Mouse (Mus musculus) frontal cortex, postnatal 14 days (tissue): ENCODE measurements at regions not wholly inside any gene's neighbourhood (a gene's known extent, or its start where the extent isn't known, plus 50 kb on each side); places are given as distances from the start of the nearest gene placed in this dataset.

Source experiments
- DNase-seq, 2 experiments: peaks; one replicate each; pipeline ENCODE4 v3.0.0; 2022; ENCODE audit warnings: low spot score in 2 of 2

DNA sequence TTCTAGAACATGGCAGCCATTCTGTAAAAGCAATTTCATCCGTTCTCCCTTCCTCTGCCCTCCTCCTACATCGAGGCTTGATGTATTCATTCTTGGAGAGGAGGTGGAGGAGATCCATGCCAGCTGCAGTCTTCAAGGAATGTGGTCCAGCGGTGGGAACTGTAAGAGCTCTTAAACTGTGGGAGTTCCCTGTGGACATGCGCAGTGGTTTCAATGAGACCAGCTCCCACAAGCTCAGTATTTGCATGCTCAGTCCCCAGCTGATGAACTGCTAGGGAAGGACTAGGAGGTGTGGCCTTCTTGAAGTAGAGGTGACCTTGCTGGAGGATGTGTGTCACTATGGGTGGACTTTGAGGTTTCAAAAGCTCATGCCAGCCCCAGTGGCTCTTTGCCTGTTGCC, 163.7 kb upstream of the Ctnnb1 start:
- DNase-seq: no peak

DNA sequence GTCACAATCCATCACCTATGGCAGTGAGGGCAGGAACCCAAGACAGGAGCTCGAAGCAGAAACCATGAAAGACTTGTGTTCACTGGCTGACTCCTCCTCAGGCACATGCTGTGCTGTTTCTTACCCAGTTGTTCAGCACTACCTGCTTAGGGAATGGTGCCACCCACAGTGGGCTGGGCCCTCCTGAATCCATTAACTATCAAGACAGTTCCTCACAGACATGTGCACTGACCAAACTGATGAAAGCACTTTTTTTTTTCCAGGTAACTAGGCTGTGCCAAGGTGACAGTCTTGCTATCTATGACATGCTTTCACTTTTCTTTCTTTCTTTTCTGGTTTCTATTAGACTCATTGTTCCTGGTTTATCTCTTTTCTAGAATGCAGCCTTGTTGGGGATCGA, 162.1 kb upstream of the Ctnnb1 start:
- DNase-seq: no peak

DNA sequence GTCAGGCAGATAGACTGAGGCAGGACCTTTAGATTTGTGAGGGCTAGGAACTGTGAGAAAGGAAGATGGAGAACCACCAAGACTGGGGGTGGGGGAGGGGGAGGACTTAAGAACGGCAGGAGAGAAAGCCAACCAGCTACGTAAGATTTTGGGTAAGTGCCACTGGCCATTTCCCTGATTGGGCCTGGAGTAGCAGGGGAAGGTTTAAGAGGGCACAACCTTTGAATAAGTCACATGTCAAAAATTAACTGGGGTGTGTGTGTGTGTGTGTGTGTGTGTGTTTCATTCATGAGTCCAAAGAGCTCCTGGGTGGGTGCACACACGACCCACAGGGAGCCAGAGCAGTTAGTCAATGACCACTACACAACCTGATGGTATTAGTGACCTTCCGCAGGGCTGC, 161.6 kb upstream of the Ctnnb1 start:
- DNase-seq: no peak

DNA sequence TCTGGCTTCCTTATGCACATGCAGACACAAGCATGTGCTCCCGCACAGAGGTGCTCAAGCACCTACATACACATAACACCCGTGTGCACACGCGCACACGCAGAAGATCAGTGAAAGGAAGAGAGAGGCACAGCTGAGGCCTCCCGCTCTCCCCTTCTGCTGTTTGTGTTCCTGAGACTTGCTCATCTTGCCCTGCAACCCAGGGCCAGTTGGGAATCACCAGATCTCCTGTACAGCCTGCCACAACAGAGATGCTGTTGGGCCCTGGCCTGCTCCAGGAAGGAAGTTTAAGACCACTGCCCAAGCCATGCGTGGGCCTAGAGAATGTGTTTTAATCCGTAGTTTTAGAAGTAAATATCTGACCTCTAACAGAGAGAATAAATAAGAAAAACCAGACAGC, 160.0 kb upstream of the Ctnnb1 start:
- DNase-seq: no peak

DNA sequence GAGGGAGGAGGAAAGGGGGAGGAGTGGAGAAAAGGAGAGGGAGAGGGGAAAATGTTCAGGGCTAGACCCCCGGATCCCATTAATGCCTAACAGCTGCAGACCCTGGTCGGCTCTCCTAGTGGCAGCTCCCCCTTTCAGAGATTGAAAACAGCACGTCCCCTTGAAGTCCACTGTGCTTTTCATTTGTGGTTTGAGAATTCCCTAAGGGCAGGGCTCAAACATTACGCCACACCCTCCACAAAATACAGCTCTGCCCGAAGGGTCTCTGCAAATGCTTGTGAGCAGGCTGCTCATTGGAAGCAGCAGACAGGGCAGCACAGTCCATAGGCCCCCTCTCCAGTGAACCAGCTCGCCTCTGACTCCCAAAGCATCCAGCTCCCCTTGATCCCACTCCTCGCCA, 159.3 kb upstream of the Ctnnb1 start:
- DNase-seq: no peak

DNA sequence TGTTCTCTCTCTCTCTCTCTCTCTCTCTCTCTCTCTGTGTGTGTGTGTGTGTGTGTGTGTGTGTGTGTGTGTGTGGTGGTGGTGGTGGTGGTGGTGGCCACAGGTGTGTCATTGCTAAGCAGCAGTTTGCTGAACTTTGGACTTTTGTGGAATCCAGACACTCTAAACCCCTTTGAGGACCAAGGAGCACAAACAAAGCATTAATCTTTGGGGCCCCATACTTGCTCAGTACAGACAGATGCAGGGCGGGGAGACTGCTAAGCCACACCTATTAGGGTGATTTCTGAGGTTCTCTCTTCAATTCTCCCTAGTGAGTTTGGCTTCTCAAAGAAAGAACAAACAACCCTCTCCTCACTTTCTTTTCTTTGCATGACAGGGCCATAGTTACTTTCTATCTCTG, 158.1 kb upstream of the Ctnnb1 start:
- no peak for DNase-seq

DNA sequence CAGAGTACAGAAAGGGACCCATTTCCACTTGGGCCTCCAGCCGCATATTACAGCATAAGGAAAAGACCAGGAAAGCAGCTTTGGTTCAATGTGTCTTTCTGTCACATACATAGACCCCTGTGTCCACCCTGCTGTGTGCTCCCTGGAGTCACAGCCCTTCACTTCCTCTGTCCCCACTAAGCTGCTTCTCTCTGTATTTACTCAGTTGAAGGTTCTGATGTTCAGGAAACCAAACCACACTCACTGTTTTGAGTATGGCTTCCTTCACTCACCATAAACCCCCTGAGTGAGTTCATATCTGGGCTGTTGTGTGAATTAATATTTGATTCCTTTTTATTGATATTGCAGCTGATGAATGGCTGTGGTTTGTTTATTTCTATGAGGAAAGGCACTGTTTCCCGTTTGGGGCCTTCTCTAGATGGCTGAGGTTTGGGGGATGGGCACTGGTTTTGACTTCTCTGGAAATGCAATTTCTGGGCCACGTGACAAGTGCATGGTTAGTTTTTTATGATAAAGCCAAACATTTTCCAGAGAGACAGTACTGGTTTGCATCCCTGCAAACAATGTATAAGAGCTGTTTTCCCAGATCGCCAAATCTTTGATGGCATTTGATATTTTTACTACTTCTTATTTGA, 157.0 kb upstream of the Ctnnb1 start:
- DNase-seq: no peak

DNA sequence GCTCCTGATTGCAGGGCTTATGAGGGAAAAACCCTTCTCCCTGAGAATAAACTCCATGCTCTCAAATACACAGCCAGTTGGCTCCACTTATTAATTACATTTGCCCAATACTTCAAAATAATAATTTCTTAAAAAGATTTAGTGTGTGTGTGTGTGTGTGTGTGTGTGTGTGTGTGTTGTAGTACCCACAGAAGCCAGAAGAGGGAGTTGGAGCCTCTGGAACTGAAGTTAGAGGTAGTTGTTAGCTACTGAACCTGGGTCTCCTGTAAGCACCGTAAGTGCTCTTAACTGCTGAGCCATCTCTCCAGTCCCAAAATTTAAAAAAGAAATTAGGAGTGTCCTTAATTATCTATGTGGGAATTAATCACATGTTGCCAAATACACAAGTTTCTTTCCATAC, 154.8 kb upstream of the Ctnnb1 start:
- DNase-seq: no peak

DNA sequence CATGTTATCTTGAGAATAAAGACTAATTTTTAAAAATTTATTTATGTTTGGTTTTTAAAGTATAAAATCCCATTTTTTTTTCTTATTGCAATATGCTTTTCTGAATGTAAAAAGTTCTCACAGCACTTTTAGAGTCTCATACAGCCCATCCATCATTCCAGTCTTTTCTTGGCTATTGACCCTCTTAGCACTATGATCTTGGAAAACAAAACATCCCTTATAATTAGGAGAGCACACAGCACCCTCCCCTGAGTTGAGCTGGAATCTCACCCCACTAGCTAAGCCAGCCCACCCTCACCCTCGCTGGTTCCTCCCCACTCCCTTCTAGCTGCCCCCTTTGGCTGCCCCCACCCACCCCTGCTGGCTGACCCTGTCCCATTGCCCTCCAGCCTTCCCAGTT, 154.2 kb upstream of the Ctnnb1 start:
- no peak for DNase-seq

DNA sequence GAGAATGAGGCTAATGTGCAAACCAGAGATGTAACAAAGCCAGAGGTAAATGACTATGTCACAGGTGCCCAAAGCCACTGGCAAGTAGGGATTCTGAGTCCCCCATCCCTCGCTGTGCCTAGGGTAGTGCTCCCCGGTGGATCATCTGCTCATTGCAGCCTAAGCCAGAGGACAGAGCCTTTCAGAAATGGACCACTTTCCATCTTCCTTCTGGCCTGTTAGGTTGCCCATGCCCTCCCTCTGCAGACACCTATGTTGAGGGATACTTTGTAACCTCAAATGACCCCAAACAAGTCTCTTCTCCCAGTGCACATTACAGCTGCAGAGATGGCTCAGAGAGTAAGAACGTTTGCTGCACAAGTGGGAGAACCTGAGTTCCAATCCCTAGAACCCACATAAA, 153.3 kb upstream of the Ctnnb1 start:
- DNase-seq: no peak

DNA sequence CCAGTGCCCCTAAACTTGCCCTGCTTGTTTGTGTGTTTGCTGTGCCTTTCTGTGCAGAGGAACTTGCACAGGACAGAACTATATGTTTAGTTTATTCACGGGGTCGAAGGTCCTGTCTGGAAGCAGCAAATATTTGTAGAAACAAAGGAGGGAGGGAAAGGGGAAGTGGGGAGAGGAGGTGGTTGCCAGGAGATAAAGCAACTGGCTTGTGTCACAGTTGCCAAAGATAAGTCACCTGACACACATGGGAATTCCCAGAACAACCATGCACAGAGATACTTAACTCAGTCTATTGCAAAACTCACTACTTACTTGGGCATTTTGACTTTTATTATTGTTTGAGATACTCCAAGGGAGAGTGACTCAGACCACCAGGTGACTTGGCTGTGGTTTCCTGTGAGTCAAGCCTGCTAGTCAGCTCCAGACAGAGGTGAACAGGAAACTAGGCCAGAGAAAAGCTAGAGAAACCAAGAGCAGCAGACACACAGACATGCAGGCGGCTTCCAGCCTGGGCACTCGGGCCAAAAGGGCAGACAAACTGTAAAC, 152.5 kb upstream of the Ctnnb1 start:
- no peak for DNase-seq

DNA sequence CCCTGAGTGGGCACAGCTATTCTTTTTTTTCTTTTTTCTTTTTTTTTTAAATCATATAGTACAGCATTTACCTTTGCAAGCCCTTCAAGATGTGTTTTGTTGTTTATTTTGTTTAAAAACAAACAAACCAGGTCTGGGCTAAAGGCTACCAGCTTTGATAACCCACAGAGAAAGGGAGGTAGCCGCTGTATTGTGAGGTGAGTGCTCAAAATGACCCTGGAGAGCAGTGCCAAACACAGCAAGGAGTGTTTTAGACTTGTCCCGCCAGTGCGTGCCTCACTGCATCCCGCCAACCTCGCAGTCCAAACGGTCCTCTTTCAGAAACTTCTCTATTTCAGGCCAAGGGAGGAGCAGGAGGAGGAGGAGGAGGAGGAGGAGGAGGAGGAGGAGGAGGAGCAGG, 152.0 kb upstream of the Ctnnb1 start:
- DNase-seq: no peak

DNA sequence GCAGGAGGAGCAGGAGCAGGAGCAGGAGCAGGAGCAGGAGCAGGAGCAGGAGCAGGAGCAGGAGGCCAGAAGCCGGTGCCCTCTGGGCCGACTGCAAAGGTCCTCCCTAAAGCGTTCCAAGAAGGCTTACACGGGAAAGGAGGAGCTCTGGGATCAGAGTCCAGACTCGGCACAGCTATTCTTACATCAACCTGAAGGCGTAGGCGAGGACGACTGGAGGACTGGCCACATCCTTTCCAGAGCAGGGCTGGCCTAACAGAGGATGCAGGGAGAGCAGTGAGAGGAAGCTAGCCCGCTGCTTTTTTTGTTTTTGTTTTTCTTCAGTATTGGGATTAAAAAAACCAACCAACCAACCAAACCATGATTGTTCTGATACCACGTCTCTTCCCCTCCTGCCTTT, 151.5 kb upstream of the Ctnnb1 start:
- DNase-seq: no peak

DNA sequence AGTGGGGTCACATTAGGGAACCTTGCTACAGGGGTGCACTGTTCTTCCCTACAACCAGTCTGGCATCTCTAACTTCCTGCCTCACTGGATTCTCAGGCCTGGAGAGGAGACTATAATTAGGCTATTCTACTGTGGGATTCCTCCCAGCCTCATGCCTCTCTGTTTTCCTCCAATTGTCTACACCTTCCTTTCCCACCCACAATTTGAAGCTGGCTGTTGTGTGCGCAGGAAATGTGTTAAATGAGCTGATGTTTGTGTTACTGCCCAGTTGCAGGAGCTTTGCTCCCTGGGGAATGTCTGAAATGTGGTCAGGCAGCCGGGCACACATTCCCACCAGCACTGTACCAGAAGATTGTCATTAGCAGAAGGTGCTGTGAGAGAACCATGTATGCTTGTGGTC, 150.6 kb upstream of the Ctnnb1 start:
- DNase-seq: no peak

DNA sequence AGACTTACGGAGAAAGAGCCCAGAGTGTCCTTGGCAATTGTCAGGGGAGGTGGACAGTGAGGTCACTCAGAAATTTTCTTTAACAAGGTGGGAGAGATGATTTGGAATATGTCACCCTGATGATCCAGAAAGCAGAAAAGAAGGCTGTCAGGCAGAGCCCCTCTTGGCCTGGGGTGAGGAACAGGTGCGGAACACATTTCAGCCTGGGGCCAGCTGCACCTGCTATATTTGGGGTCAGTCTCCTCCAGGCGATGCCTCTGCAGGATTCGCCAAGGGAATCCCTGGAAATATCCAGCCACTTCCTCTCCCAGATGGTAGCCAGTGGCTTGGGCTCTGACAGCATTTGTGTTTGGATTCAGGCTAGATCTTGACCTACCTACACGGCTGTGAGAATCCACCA, 134.8 kb upstream of the Ctnnb1 start:
- no peak for DNase-seq

DNA sequence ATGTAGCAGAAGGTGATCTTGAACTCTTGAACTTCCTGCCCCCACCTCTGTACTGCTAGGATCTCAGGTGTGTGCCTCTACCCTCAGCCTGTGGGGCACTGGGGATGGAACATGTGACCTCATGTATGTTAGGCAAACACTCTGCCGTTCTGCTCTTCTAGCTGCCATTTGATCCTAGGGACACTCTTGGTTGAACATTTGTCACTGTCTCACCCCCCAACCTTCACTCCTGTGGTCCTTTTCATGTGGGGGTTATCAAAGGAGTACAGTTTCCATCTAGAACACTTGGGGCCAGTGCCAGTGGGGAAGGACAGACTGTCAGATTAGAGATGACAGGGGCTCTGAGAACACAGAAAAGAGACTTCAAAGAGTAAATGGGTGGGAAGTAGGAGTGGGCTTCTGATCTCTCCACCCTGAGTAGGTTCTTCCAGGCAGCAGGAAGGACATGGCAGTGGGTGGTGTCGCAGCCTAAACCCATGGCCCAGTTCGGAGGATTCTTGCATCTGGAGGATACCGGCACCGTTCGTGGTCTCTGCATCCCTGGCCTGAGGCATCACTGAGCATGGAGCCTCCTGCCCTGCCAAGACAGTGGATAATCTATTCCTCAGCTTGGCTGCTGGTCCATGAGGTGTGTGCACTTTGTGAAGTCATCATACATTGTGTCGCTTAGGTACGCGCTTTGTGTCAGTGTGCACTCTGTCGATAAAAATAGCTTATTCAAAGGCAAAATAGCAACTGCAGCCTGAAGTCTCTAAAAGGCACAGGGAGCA, 132.7 kb upstream of the Ctnnb1 start:
- DNase-seq: no peak

DNA sequence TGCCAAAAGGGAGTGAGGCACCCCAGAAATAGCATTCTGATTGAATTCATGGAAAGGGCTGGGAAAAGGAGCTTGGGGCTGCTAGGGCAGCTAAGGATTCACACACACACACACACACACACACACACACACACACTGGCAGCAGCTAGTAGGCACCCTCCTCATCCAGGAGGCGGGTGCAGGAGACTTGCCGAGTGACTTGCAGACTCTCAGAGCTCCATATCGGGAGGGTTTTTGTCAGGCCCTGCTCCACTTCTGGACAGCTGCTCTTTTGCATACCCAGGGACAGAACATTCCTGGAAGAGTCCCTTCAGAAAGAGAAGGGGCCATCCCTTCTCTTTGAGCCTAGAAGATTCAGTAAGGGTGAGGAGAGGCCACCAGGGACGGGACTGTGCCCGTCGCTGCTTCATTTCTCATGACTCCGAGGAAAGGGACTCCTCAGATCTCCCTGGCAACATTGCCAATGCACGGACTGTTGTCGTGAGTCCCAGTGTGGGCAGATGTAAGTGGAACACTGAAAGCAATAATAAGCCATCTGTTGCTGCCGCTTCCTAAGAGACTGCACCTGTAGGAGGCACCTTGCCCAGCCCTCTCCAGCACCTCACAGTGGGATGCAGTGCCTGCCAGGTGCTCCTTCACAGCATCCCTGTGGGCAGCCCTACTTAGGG, 130.9 kb upstream of the Ctnnb1 start:
- peak; percentile 35 to 39 for DNase-seq

DNA sequence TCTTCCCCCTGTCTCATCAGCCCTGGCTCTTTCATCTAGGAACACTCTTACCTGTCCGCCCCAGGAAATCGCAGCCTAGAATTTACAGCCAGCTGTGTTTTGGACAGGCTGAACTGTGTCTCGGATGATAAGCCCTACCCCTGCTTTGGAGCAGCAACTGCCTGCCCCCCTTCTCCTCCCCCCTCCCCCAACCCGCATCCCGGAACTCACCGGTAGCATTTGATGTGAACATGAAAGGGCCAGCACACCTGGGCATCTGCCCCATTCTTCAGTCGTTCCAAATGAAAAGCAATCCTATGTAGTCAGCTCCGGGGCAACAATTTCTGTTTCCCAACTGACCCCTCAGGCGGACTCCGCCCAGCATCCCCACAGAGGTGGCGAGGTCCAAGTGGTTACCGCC, 130.1 kb upstream of the Ctnnb1 start:
- no peak for DNase-seq

DNA sequence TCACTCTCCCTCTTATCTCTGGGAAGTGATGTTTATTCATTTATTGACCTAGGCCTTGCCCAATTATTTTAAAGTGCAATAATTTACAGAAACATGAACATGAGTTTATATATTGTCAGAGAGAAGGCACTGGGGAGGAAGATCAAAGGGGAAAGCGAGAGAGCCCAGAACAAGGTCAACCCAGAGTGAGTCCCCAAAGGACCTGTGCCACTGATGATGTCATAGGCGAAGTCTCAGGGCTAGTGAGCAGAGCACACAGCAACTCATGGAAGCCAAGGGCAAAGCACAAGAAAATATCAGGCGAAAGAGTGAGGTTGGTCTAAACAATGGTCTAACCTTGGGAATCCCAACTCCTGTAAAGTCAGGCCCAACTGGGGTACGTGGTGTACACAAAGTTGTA, 126.4 kb upstream of the Ctnnb1 start:
- no peak for DNase-seq

DNA sequence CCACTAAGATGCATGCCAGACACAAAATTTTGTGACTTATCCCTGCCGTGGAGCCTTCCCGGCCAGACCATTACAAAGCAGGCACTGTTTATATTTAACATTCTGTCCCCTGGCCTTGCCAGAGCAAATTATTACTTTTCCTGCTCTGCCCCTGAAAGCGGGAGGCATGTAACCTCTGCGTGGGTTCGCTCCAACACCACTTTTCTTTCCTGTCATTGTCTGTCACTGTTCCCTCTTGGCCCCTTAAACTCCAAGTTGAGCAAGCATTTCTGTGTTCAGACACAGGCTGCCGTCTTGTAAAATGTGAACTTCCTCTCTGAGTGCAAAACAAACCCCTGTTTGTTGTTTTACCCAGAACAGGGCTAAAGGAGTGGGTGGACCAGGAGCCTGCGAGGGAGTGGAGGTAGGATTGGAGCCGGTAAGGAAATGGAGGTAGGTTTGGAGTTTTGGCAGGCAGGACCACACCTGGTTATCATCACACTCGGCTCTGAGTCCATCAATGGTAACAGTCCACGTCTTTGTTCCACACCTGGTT, 124.2 kb upstream of the Ctnnb1 start:
- DNase-seq: no peak

DNA sequence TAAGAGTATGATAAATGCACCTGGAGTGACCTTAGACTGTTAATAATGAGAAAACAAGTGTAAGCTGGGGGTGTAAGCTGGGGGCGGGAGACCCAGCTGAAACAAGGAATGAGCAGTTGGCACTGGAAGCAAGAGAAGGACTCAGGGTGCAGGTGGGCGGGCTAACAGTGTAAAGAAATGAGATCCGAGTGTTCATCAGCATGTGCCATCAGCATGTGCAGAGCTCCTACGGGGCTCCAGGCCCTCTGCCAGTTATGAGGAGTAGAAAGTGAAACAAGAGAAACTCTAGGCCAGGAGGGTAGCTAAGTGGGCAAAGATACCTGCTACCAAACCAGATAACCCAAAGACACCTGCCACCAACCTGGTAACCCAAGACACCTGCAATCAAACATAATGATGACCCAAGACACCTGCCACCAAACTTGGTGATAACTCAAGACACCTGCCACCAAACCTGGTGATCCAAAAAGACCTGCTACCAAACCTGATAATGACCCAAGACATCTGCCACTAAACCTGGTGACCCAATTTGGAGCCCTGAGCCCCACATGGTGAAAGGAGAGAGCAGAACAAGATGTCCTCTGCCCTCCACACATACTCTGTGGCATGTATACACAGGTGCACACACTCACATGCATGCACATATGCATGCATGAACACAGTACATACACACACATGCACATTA, 120.1 kb upstream of the Ctnnb1 start:
- no peak for DNase-seq

DNA sequence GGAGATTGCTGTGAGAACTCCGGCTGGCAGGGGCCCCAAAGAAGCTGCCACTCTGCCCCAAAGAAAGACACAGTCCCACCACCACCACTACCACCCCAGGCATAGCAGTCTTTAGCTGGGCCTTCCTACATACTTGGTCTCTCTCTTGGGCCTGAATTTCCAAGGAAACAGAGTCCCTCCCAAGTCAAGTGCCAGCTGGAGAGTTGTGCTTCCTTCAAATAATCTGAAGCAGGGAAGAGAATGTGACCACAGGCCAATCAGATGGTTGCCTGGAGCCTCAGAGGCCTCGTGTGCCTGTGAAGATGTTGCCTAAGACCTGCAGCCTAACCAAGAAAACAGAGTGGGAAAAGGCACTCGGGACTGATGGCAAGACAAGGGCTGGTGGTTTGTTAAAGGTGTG, 117.5 kb upstream of the Ctnnb1 start:
- no peak for DNase-seq
